Mouse (Mus musculus) CH12.LX (cell line): Measurements from ENCODE around the gene Adamts7. TPM values are rescaled to one million over a fixed set of nuclear protein-coding genes. Genes with fewer than 3 reads are reported as not detected.

Experiments
- DNase-seq: peaks from one replicate; pipeline ENCODE4 v3.0.0-alpha.2; 2013; ENCODE audit errors: extremely low read depth
- H3K27ac ChIP-seq: 2 replicates; pipeline ENCODE4 v1.5.1; 2012; ENCODE audit warnings: low read depth, mild to moderate bottlenecking, control low read depth, moderate library complexity; ENCODE audit not compliant: insufficient read depth
- H3K27me3 ChIP-seq: replicated peaks from 2 replicates; pipeline ENCODE3; 2012; ENCODE audit warnings: inconsistent platforms
- H3K36me3 ChIP-seq, 2 experiments: replicated peaks in 1 of 2; 2 replicates each; pipeline versions ENCODE3 to v1.6.1; 2012; ENCODE audit warnings: inconsistent platforms in 1 of 2, low read length in 1 of 2, mild to moderate bottlenecking in 1 of 2, mixed read lengths in 1 of 2, moderate library complexity in 1 of 2; ENCODE audit not compliant: control insufficient read depth in 1 of 2, insufficient read depth in 1 of 2
- H3K4me1 ChIP-seq, 2 experiments: 2 replicates each; pipeline ENCODE4 v1.6.1; 2012; ENCODE audit warnings: inconsistent platforms in 1 of 2, moderate library complexity in 1 of 2; ENCODE audit not compliant: insufficient read depth in 2 of 2, control insufficient read depth in 1 of 2
- H3K4me2 ChIP-seq: 2 replicates; pipeline ENCODE4 v1.6.1; 2012; ENCODE audit warnings: low read depth, mild to moderate bottlenecking, control low read depth; ENCODE audit not compliant: poor library complexity, insufficient read depth, severe bottlenecking
- H3K4me3 ChIP-seq, 3 experiments: fragments of 150-350 bp in 1 of 3; sonication (generic) in 1 of 3; replicated peaks in 1 of 3; 2 replicates each; pipeline versions ENCODE3 to v1.5.1; 2011 to 2012; ENCODE audit warnings: low read depth in 2 of 3, low read length in 2 of 3, mild to moderate bottlenecking in 2 of 3, moderate library complexity in 2 of 3, control low read depth in 1 of 3, improper control_type of control experiment in 1 of 3, inconsistent platforms in 1 of 3, mixed read lengths in 1 of 3; ENCODE audit not compliant: poor library complexity in 1 of 3
- H3K79me2 ChIP-seq: replicated peaks from 2 replicates; pipeline ENCODE4 v1.6.1; 2012; ENCODE audit warnings: mild to moderate bottlenecking, moderate library complexity; ENCODE audit not compliant: control insufficient read depth, poor library complexity, insufficient read depth, severe bottlenecking; ENCODE audit errors: extremely low read depth
- H3K9ac ChIP-seq: 2 replicates; pipeline ENCODE4 v1.6.1; 2012; ENCODE audit warnings: low read depth, mild to moderate bottlenecking, control low read depth, moderate library complexity; ENCODE audit not compliant: insufficient read depth
- H3K9me3 ChIP-seq: replicated peaks from 2 replicates; pipeline ENCODE3; 2012; ENCODE audit warnings: low read length, inconsistent platforms, mixed read lengths
- BHLHE40 ChIP-seq: IDR thresholded peaks from 2 replicates; pipeline ENCODE4 v1.6.1; 2011; ENCODE audit warnings: mild to moderate bottlenecking, low read depth, low read length, improper control_type of control experiment
- CHD1 ChIP-seq: IDR thresholded peaks from 2 replicates; pipeline ENCODE4 v1.6.1; 2012; ENCODE audit warnings: low read depth, low read length, improper control_type of control experiment, inconsistent platforms
- EP300 ChIP-seq: IDR thresholded peaks from 2 replicates; pipeline ENCODE4 v1.6.1; 2011; ENCODE audit warnings: low read length, improper control_type of control experiment
- ETS1 ChIP-seq: conservative IDR thresholded peaks from 2 replicates; pipeline ENCODE4 v1.6.1; 2012; ENCODE audit warnings: low read depth, mild to moderate bottlenecking, inconsistent platforms, low read length, improper control_type of control experiment, moderate library complexity
- HCFC1 ChIP-seq: IDR thresholded peaks from 2 replicates; pipeline ENCODE4 v1.6.1; 2012; ENCODE audit warnings: low read depth, mild to moderate bottlenecking, inconsistent platforms, low read length, improper control_type of control experiment
- IRF4 ChIP-seq: IDR thresholded peaks from 2 replicates; pipeline ENCODE4 v1.6.1; 2014; ENCODE audit warnings: low read depth, mild to moderate bottlenecking, inconsistent platforms, low read length, improper control_type of control experiment
- JUND ChIP-seq: conservative IDR thresholded peaks from 2 replicates; pipeline ENCODE4 v1.6.1; 2011; ENCODE audit warnings: low read depth, low read length, improper control_type of control experiment
- KAT2A ChIP-seq: IDR thresholded peaks from 2 replicates; pipeline ENCODE4 v1.6.1; 2012; ENCODE audit warnings: low read length, improper control_type of control experiment, inconsistent platforms; ENCODE audit not compliant: insufficient replicate concordance
- MAX ChIP-seq: IDR thresholded peaks from 2 replicates; pipeline ENCODE4 v1.6.1; 2011; ENCODE audit warnings: low read length, improper control_type of control experiment
- NRF1 ChIP-seq: IDR thresholded peaks from 2 replicates; pipeline ENCODE4 v1.6.1; 2014; ENCODE audit warnings: low read depth, mild to moderate bottlenecking, inconsistent platforms, low read length, improper control_type of control experiment, moderate library complexity
- POLR2A ChIP-seq: IDR thresholded peaks from 2 replicates; pipeline ENCODE4 v1.6.1; 2011; ENCODE audit warnings: low read depth, mild to moderate bottlenecking, improper control_type of control experiment, low read length
- RCOR1 ChIP-seq: conservative IDR thresholded peaks from 2 replicates; pipeline ENCODE4 v1.6.1; 2012; ENCODE audit warnings: low read depth, mild to moderate bottlenecking, inconsistent platforms, low read length, improper control_type of control experiment
- SIN3A ChIP-seq: IDR thresholded peaks from 2 replicates; pipeline ENCODE4 v1.6.1; 2012; ENCODE audit warnings: low read length, improper control_type of control experiment, inconsistent platforms
- TCF12 ChIP-seq: IDR thresholded peaks from 2 replicates; pipeline ENCODE4 v1.6.1; 2014; ENCODE audit warnings: low read depth, mild to moderate bottlenecking, inconsistent platforms, low read length, improper control_type of control experiment
- UBTF ChIP-seq: IDR thresholded peaks from 2 replicates; pipeline ENCODE4 v1.6.1; 2012; ENCODE audit warnings: low read depth, mild to moderate bottlenecking, inconsistent platforms, low read length, improper control_type of control experiment, moderate library complexity
- USF2 ChIP-seq: conservative IDR thresholded peaks from 2 replicates; pipeline ENCODE4 v1.6.1; 2011; ENCODE audit warnings: low read depth, low read length, improper control_type of control experiment
- ZMIZ1 ChIP-seq: IDR thresholded peaks from 2 replicates; pipeline ENCODE4 v1.6.1; 2012; ENCODE audit warnings: low read depth, mild to moderate bottlenecking, inconsistent platforms, low read length, improper control_type of control experiment
- ZNF384 ChIP-seq: IDR thresholded peaks from 2 replicates; pipeline ENCODE4 v1.6.1; 2012; ENCODE audit warnings: low read depth, low read length, improper control_type of control experiment, inconsistent platforms
- dilution Hi-C: fragments of 300-500 bp; cut with MboI; formaldehyde crosslinking; loops from 2 replicates; pipeline ENCODE4 v1.14.3; 2020; ENCODE audit warnings: low sequenced_read_pairs; ENCODE audit not compliant: extremely low pct_unique_long_range_greater_than_20kb, extremely low pct_ligation_motif_present
- in situ Hi-C: fragments of 300-500 bp; cut with MboI; formaldehyde crosslinking; loops from 3 replicates; pipeline ENCODE4 v1.14.3; 2019; ENCODE audit warnings: low sequenced_read_pairs, low pct_ligation_motif_present, low pct_unique_long_range_greater_than_20kb, mixed read lengths
- polyA plus RNA-seq: library from polyadenylated mRNA; unstranded; fragments of >175 nt; gene quantifications from 2 replicates; pipeline ENCODE4 v1.2.1, GENCODE M21; 2012; ENCODE audit warnings: low read depth; ENCODE audit not compliant: insufficient read length
- total RNA-seq, 2 experiments: library from RNA; depleted of rRNA; stranded (reverse); fragments of 300-350 nt in 1 of 2; fragments of >200 nt in 1 of 2; gene quantifications; 2 replicates each; pipeline ENCODE4 v1.2.3; 2012 to 2014

The Adamts7 gene
- total and polyA plus RNA-seq, 3 experiments = 4.7 to 15.7 (median 9.2) TPM

DNA sequence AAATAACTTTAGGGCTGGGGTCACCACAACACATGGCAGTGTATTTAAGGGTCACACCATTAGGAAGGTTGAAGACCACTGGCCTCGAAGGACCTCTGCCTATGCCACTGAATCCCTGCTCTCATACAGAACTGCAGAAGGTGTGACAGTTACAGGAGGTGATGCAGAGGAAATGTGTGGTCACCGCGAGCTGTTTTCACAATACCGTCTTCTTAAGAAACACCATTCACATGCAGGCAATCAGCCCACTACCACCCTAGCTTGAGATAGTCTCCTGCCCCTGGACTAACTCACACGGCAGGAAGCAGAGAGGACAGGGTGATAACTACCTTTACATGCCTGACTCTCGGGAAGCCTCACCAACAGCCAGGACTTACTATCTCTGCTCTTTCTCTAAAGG, 82.3 kb downstream of the Adamts7 start:
- no peak overlapping the region for H3K27ac ChIP-seq
- no peaks in the 10 kb centered on the region for H3K9me3 ChIP-seq
- H3K36me3 ChIP-seq = no peaks in the 10 kb centered on the region
- H3K27me3 ChIP-seq = no peaks in the 10 kb centered on the region
- DNase-seq = no peak
- dilution Hi-C loops = no loop called here
- no peak overlapping the region for H3K9ac ChIP-seq
- H3K4me1 ChIP-seq = peaks cover 4 to 27% of the 10 kb centered on the region in 2 experiments; a peak in 3 of 4 replicates
- H3K4me2 ChIP-seq = no peak overlapping the region
- TF ChIP-seq SIN3A = no peak
- no peak for TF ChIP-seq POLR2A
- TF ChIP-seq HCFC1 = no peak
- no peak for TF ChIP-seq BHLHE40
- no peak for TF ChIP-seq ETS1
- no peak for TF ChIP-seq EP300
- TF ChIP-seq MAX = no peak
- TF ChIP-seq ZNF384 = no peak
- TF ChIP-seq IRF4 = no peak
- no peak for TF ChIP-seq UBTF
- TF ChIP-seq RCOR1 = no peak
- TF ChIP-seq JUND = no peak
- TF ChIP-seq USF2 = no peak
- no peak for TF ChIP-seq ZMIZ1
- TF ChIP-seq NRF1 = no peak
- no peak for TF ChIP-seq TCF12
- TF ChIP-seq, all 38 proteins: peak for 0
- Histone ChIP-seq H3K4me3 (no peak overlapping the region), H3K79me2 (no peaks in the 10 kb centered on the region)
- in situ Hi-C loops = no loop called here

DNA sequence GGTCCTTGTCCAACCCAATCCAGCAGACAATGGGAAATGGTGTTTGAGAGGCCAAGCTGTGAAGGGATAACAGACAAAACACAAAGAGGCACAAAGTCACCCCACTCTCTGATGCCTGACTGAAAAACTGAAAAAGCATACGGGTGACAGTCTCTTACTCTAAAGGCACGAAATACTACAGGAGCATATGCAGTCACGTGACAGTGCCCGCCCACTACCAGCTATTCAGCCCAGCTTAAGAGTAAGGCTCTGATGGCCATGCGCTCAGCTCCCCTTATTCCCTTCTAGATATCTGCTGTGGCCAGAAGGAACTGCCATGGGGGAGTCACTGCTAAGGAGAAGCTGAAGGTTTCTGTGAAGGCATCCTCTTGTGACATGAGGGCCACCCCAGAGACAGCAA, 82.9 kb downstream of the Adamts7 start:
- H3K4me2 ChIP-seq = no peak overlapping the region
- in situ Hi-C loops = no loop called here

More for the DNA sequence above, 82.9 kb downstream of the Adamts7 start:
- H3K4me1 ChIP-seq = peaks cover 5 to 33% of the 10 kb centered on the region in 2 experiments; a peak in 3 of 4 replicates
- dilution Hi-C loops = no loop called here
- TF ChIP-seq CHD1 = no peak
- no peak for TF ChIP-seq HCFC1
- TF ChIP-seq KAT2A = no peak
- TF ChIP-seq, all 38 proteins: peak for 0
- no peak for DNase-seq
- Histone ChIP-seq H3K9me3 (no peaks in the 10 kb centered on the region), H3K4me3 (no peak overlapping the region), H3K9ac (no peak overlapping the region), H3K27me3 (no peaks in the 10 kb centered on the region), H3K36me3 (no peaks in the 10 kb centered on the region), H3K79me2 (no peaks in the 10 kb centered on the region), H3K27ac (no peak overlapping the region)
